Mouse (Mus musculus) bone marrow, adult 2 months (tissue): ENCODE data around the gene Abhd14b. TPM values are rescaled to one million over a fixed set of nuclear protein-coding genes. Genes with fewer than 3 reads are reported as not detected.

Experiments
- H3K27ac ChIP-seq: fragments of 200-500 bp; 2 replicates; pipeline ENCODE4 v1.5.1; 2012; ENCODE audit warnings: low read depth, mild to moderate bottlenecking, control low read depth, inconsistent platforms, low read length; ENCODE audit not compliant: control insufficient read depth, poor library complexity, insufficient read depth
- H3K4me1 ChIP-seq: fragments of 200-500 bp; 2 replicates; pipeline ENCODE4 v1.6.1; 2011; ENCODE audit warnings: low read length; ENCODE audit not compliant: control insufficient read depth, insufficient read depth
- H3K4me3 ChIP-seq: fragments of 200-500 bp; replicated peaks from 2 replicates; pipeline ENCODE3; 2011; ENCODE audit warnings: mild to moderate bottlenecking, low read depth, low read length, control low read depth; ENCODE audit not compliant: control insufficient read depth
- CTCF ChIP-seq: fragments of 200-500 bp; IDR thresholded peaks from 2 replicates; pipeline ENCODE4 v1.5.1; 2011; ENCODE audit warnings: low read length, control low read depth; ENCODE audit not compliant: control insufficient read depth, insufficient read depth
- POLR2A ChIP-seq: fragments of 200-500 bp; IDR thresholded peaks from 2 replicates; pipeline ENCODE4 v1.6.1; 2011; ENCODE audit warnings: low read depth, mild to moderate bottlenecking, control low read depth, low read length, borderline replicate concordance; ENCODE audit not compliant: control insufficient read depth
- WGBS: fragments of 180-500 bp; shearing (Covaris S2); methylation state at CpG from one replicate; pipeline ENCODE4 v1.1.7; 2018; 5-methylcytosine and 5-hydroxymethylcytosine counted together
- polyA plus RNA-seq: library from polyadenylated mRNA; stranded (reverse); fragments of >200 nt; gene quantifications from 2 replicates; pipeline ENCODE4 v1.2.4, GENCODE M21; 2011; ENCODE audit warnings: low replicate concordance; ENCODE audit not compliant: missing spikeins, insufficient read depth, insufficient read length

The Abhd14b gene
- polyA plus RNA-seq, 1 experiment = 6.5 TPM

GRCm38 (mm10) chr9:106473081-106473752 lies 26.0 kb downstream of the Abhd14b start:
- 84% methylated on average over 16 of the region's 16 CpGs for WGBS
- no peaks in the 10 kb centered on the region; the same call in 1 of the 2 replicates for H3K4me1 ChIP-seq
- H3K27ac ChIP-seq = no peak overlapping the region
- TF ChIP-seq CTCF (no peak), POLR2A (no peak)
- H3K4me3 ChIP-seq = no peak overlapping the region

- 78% methylated on average over 5 of the region's 5 CpGs for WGBS
- no peaks in the 10 kb centered on the region; the same call in 1 of the 2 replicates for H3K4me1 ChIP-seq
- no peak overlapping the region for H3K4me3 ChIP-seq
- H3K27ac ChIP-seq = no peak overlapping the region
- TF ChIP-seq POLR2A (no peak), CTCF (no peak)
Observed at GRCm38 (mm10) chr9:106473753-106474105, 26.5 kb downstream of the Abhd14b start.

- 31% methylated on average over 6 of the region's 6 CpGs for WGBS
- Histone ChIP-seq H3K4me1 (no peaks in the 10 kb centered on the region; the same call in 1 of the 2 replicates), H3K27ac (no peak overlapping the region), H3K4me3 (no peak overlapping the region)
- peak; percentile 54; the same call in 1 of the 2 replicates for TF ChIP-seq CTCF
- no peak for TF ChIP-seq POLR2A
Observed at GRCm38 (mm10) chr9:106474456-106474855, 27.2 kb downstream of the Abhd14b start.

GRCm38 (mm10) chr9:106475046-106475445 lies 27.8 kb downstream of the Abhd14b start:
- Histone ChIP-seq H3K4me1 (no peaks in the 10 kb centered on the region; the same call in 1 of the 2 replicates), H3K4me3 (no peak overlapping the region), H3K27ac (no peak overlapping the region)
- TF ChIP-seq POLR2A (no peak), CTCF (no peak)
- 60% methylated on average over 7 of the region's 7 CpGs for WGBS

GRCm38 (mm10) chr9:106475663-106476001 lies 28.4 kb downstream of the Abhd14b start, which contains the start of gene Rrp9:
Gene Rrp9 (plus strand): TSS chr9:106475963.
- TF ChIP-seq POLR2A (no peak), CTCF (no peak)
- WGBS = 31% methylated on average over 10 of the region's 10 CpGs
- H3K4me1 ChIP-seq = no peaks in the 10 kb centered on the region; the same call in 1 of the 2 replicates
- peak within 1 kb of the TSS; percentile 49 for H3K4me3 ChIP-seq
- peak within 1 kb of the TSS; percentile 10 for H3K27ac ChIP-seq

- Histone ChIP-seq H3K4me1 (no peaks in the 10 kb centered on the region; the same call in 1 of the 2 replicates), H3K27ac (peak overlapping the region; percentile 10), H3K4me3 (peak overlapping the region; percentile 49)
- WGBS = 8% methylated on average over 16 of the region's 16 CpGs
- no peak for TF ChIP-seq POLR2A
- TF ChIP-seq CTCF = no peak
Observed at GRCm38 (mm10) chr9:106476002-106476923, 29.0 kb downstream of the Abhd14b start.

GRCm38 (mm10) chr9:106476924-106477484 lies 29.7 kb downstream of the Abhd14b start, which contains the start of gene Parp3:
Gene Parp3 (minus strand): TSS chr9:106476949.
- peak; percentile 22; the same call in 1 of the 2 replicates for TF ChIP-seq POLR2A
- peak; percentile 95 for TF ChIP-seq CTCF
- under 1% methylated on average over 41 of the region's 41 CpGs for WGBS
- H3K27ac ChIP-seq = peak within 1 kb of the TSS; percentile 10
- no peaks in the 10 kb centered on the region; the same call in 1 of the 2 replicates for H3K4me1 ChIP-seq
- H3K4me3 ChIP-seq = peak within 1 kb of the TSS; percentile 60
